Mouse (Mus musculus) stomach, embryonic 16.5 days (tissue): ENCODE data around the gene Gm21985. TPM values are rescaled to one million over a fixed set of nuclear protein-coding genes. Genes with fewer than 3 reads are reported as not detected.
"Not testable (repeated sequence)": the region's sequence is repeated elsewhere in the genome, so short reads cannot be mapped to it uniquely, and the experiment has no call there.

Source experiments
- ATAC-seq: fragments of 200-750 bp; cut with Nextera tagmentation; 2 replicates; pipeline ENCODE4 v1.8.0; 2017; ENCODE audit warnings: moderate number of reproducible peaks, moderate TSS enrichment; ENCODE audit not compliant: insufficient read depth, low FRiP score
- H3K27ac ChIP-seq: fragments of 300-500 bp; sonication (generic); 2 replicates; pipeline ENCODE4 v1.5.1; 2014; ENCODE audit warnings: low read length
- H3K27me3 ChIP-seq: fragments of 300-500 bp; sonication (generic); 2 replicates; pipeline ENCODE4 v1.6.1; 2014; ENCODE audit warnings: low read length, control low read depth, mixed read lengths; ENCODE audit not compliant: control insufficient read depth, insufficient read depth
- H3K36me3 ChIP-seq: fragments of 300-500 bp; sonication (generic); 2 replicates; pipeline ENCODE4 v1.6.1; 2014; ENCODE audit warnings: low read length; ENCODE audit not compliant: control insufficient read depth, insufficient read depth
- H3K4me1 ChIP-seq: fragments of 300-500 bp; sonication (generic); 2 replicates; pipeline ENCODE4 v1.6.1; 2014; ENCODE audit warnings: low read length, control low read depth, mixed read lengths; ENCODE audit not compliant: control insufficient read depth, insufficient read depth
- H3K4me2 ChIP-seq: fragments of 300-500 bp; sonication (generic); 2 replicates; pipeline ENCODE4 v1.6.1; 2014; ENCODE audit warnings: low read depth, low read length, mixed read lengths
- H3K4me3 ChIP-seq: fragments of 300-500 bp; sonication (generic); replicated peaks from 2 replicates; pipeline ENCODE4 v1.5.1; 2014; ENCODE audit warnings: mild to moderate bottlenecking, low read length
- H3K9ac ChIP-seq: fragments of 300-500 bp; sonication (generic); 2 replicates; pipeline ENCODE4 v1.6.1; 2014; ENCODE audit warnings: low read length
- H3K9me3 ChIP-seq: fragments of 300-500 bp; sonication (generic); replicated peaks from 2 replicates; pipeline ENCODE4 v1.6.1; 2016; ENCODE audit warnings: low read length, control low read depth; ENCODE audit not compliant: control insufficient read depth
- WGBS: fragments of 180-500 bp; shearing (Covaris S2); extraction: QIAGEN DNeasy Blood & Tissue Kit; methylation state at CpG from one replicate; pipeline ENCODE4 v1.1.7; 2014; 5-methylcytosine and 5-hydroxymethylcytosine counted together
- polyA plus RNA-seq: library from polyadenylated mRNA; unstranded; fragments of >200 nt; fragmentation: Nextera tagmentation; extraction: Ambion mirVana; gene quantifications from 2 replicates; pipeline ENCODE4 v1.2.1, GENCODE M21; 2015

Gm21985 gene
- polyA plus RNA-seq, 1 experiment from 2014 or later, result not detected

GRCm38 (mm10) chr2:112273474-112273873 is 7.4 kb downstream of the Gm21985 start:
- no peaks in the 10 kb centered on the region for H3K4me1 ChIP-seq
- H3K27ac ChIP-seq, result no peak overlapping the region
- no peak for ATAC-seq
- WGBS, result 79% methylated on average over 6 of the region's 6 CpGs
- no peaks in the 10 kb centered on the region for H3K27me3 ChIP-seq
- no peaks in the 10 kb centered on the region for H3K36me3 ChIP-seq
- H3K4me3 ChIP-seq, result no peak overlapping the region
- H3K9me3 ChIP-seq, result no peaks in the 10 kb centered on the region
- no peak overlapping the region for H3K9ac ChIP-seq
- no peak overlapping the region for H3K4me2 ChIP-seq

GRCm38 (mm10) chr2:112276870-112277269 is 10.8 kb downstream of the Gm21985 start:
- no peak overlapping the region for H3K4me2 ChIP-seq
- H3K27ac ChIP-seq, result no peak overlapping the region
- H3K27me3 ChIP-seq, result no peaks in the 10 kb centered on the region
- H3K9ac ChIP-seq, result no peak overlapping the region
- 0 out of 2 replicates have a peak, but pooled peaks cover 4% of the 10 kb centered on the region for H3K4me1 ChIP-seq
- H3K4me3 ChIP-seq, result no peak overlapping the region
- ATAC-seq, result peak; percentile 47; the same call in 1 of the 2 replicates
- no peaks in the 10 kb centered on the region for H3K9me3 ChIP-seq
- no peaks in the 10 kb centered on the region for H3K36me3 ChIP-seq
- WGBS, result 82% methylated on average over 3 of the region's 3 CpGs

- Histone ChIP-seq H3K27ac (no peak overlapping the region), H3K27me3 (no peaks in the 10 kb centered on the region), H3K9me3 (no peaks in the 10 kb centered on the region), H3K4me1 (peaks cover 10% of the 10 kb centered on the region), H3K4me2 (no peak overlapping the region), H3K9ac (no peak overlapping the region), H3K36me3 (no peaks in the 10 kb centered on the region), H3K4me3 (no peak overlapping the region)
- 96% methylated on average over 1 of the region's 1 CpGs for WGBS
- no peak for ATAC-seq
These were observed 16.7 kb downstream of the Gm21985 start for GRCm38 (mm10) chr2:112282846-112283245.

GRCm38 (mm10) chr2:112284363-112285030 is 18.4 kb downstream of the Gm21985 start:
- peak overlapping the region; percentile 68 for H3K4me3 ChIP-seq
- H3K4me1 ChIP-seq, result peaks cover 6% of the 10 kb centered on the region
- no peaks in the 10 kb centered on the region for H3K9me3 ChIP-seq
- peak overlapping the region; percentile 86 for H3K9ac ChIP-seq
- ATAC-seq, result peak; percentile 97
- H3K4me2 ChIP-seq, result peak overlapping the region; percentile 97
- H3K27ac ChIP-seq, result peak overlapping the region; percentile 80
- no peaks in the 10 kb centered on the region for H3K36me3 ChIP-seq
- WGBS, result under 1% methylated on average over 21 of the region's 21 CpGs
- no peaks in the 10 kb centered on the region for H3K27me3 ChIP-seq

GRCm38 (mm10) chr2:112285031-112285390 is 18.9 kb downstream of the Gm21985 start:
- Histone ChIP-seq H3K4me2 (peak overlapping the region; percentile 97), H3K4me1 (peaks cover 6% of the 10 kb centered on the region), H3K9ac (no peak overlapping the region), H3K9me3 (no peaks in the 10 kb centered on the region), H3K27ac (no peak overlapping the region), H3K27me3 (no peaks in the 10 kb centered on the region), H3K4me3 (peak overlapping the region; percentile 68), H3K36me3 (no peaks in the 10 kb centered on the region)
- ATAC-seq, result no peak
- WGBS, result 46% methylated on average over 6 of the region's 6 CpGs

GRCm38 (mm10) chr2:112286062-112286461 is 19.9 kb downstream of the Gm21985 start:
- H3K4me3 ChIP-seq, H3K4me1 ChIP-seq, H3K27ac ChIP-seq, H3K4me2 ChIP-seq, H3K9me3 ChIP-seq, H3K36me3 ChIP-seq, H3K9ac ChIP-seq, H3K27me3 ChIP-seq, ATAC-seq: not testable (repeated sequence)
- WGBS, result 97% methylated on average over 1 of the region's 1 CpGs

- no peak overlapping the region for H3K4me2 ChIP-seq
- H3K4me1 ChIP-seq, result peaks cover 6% of the 10 kb centered on the region
- ATAC-seq, result peak; percentile 69; the same call in 1 of the 2 replicates
- WGBS, result 53% methylated on average over 4 of the region's 4 CpGs
- no peaks in the 10 kb centered on the region for H3K9me3 ChIP-seq
- no peaks in the 10 kb centered on the region for H3K36me3 ChIP-seq
- H3K4me3 ChIP-seq, result no peak overlapping the region
- peak overlapping the region; percentile 67; the same call in 1 of the 2 replicates for H3K27ac ChIP-seq
- no peak overlapping the region for H3K9ac ChIP-seq
- H3K27me3 ChIP-seq, result no peaks in the 10 kb centered on the region
These were observed 20.9 kb downstream of the Gm21985 start for GRCm38 (mm10) chr2:112287059-112287458.

- H3K4me2 ChIP-seq, result no peak overlapping the region
- ATAC-seq, result no peak
- no peak overlapping the region for H3K4me3 ChIP-seq
- no peak overlapping the region for H3K27ac ChIP-seq
- H3K9ac ChIP-seq, result no peak overlapping the region
- WGBS, result 76% methylated on average over 3 of the region's 3 CpGs
- H3K4me1 ChIP-seq, result 0 out of 2 replicates have a peak, but pooled peaks cover 2% of the 10 kb centered on the region
- H3K27me3 ChIP-seq, result no peaks in the 10 kb centered on the region
- H3K9me3 ChIP-seq, result no peaks in the 10 kb centered on the region
- H3K36me3 ChIP-seq, result no peaks in the 10 kb centered on the region
These were observed 23.4 kb downstream of the Gm21985 start for GRCm38 (mm10) chr2:112289507-112289906.

GRCm38 (mm10) chr2:112292823-112293222 is 26.7 kb downstream of the Gm21985 start:
- no peak overlapping the region for H3K4me3 ChIP-seq
- 0 out of 2 replicates have a peak, but pooled peaks cover under 1% of the 10 kb centered on the region for H3K4me1 ChIP-seq
- H3K9me3 ChIP-seq, result no peaks in the 10 kb centered on the region
- no peaks in the 10 kb centered on the region for H3K36me3 ChIP-seq
- 80% methylated on average over 2 of the region's 2 CpGs for WGBS
- H3K27me3 ChIP-seq, result no peaks in the 10 kb centered on the region
- H3K4me2 ChIP-seq, result no peak overlapping the region
- H3K27ac ChIP-seq, result no peak overlapping the region
- no peak overlapping the region for H3K9ac ChIP-seq
- no peak for ATAC-seq
